ENCODE assay signal across 14 mouse cellular contexts in genomic region chr2:128325456-128325855, GRCm38 (mm10).
DNase-seq lines count a peak whose midpoint lies in the region; ATAC-seq lines count a peak whose summit lies in the region.
"Had no signal": no experiment of that assay in that cellular context is flagged by ENCODE, and none has a peak within 500 bp of the region (broad histone marks: within the 10 kb centered on the region; RNA-seq: fewer than 3 reads in every experiment).

No protein-coding gene starts in this region.

- peak; percentile 41 to 54 for DNase-seq in spleen, postnatal 36 days (ENCODE audit: low spot score in 2 of 2)
- no peak for DNase-seq in spleen, postnatal 4 days (ENCODE audit: low spot score in 2 of 2)
- peak; percentile 84 for DNase-seq in T-cell, adult 2 months (ENCODE audit: low spot score)
- peak; percentile 88 for DNase-seq in naive thymus-derived CD4-positive, alpha-beta T cell, adult 2 months (ENCODE audit: low read depth)
- peak; percentile 71 for DNase-seq in thymus, postnatal 4 days
- DNase-seq in yolk sac, embryonic 10.5 days (ENCODE audit: low spot score): no peak
- DNase-seq: adrenal gland, adult 2 months; cerebellum, adult 8-10 months; heart, adult 2 months; kidney, adult 9 months; lung, postnatal 36 days had no signal

- no peak for ATAC-seq in frontal cortex, adult (ENCODE audit: low TSS enrichment)
- ATAC-seq: midbrain, embryonic 13.5 days; Patski had no signal

Comparison
In these comparisons a context has a peak if more than half of its experiments do, and no peak if none do; other contexts are left out.
1. DNase-seq: peak in spleen, postnatal 36 days (2 of 2), T-cell, adult 2 months (single experiment), naive thymus-derived CD4-positive, alpha-beta T cell, adult 2 months (single experiment) and thymus, postnatal 4 days (single experiment); none in spleen, postnatal 4 days (0 of 2) and yolk sac, embryonic 10.5 days (single experiment).